Mouse (Mus musculus): ENCODE data around the gene 4931429L15Rik. TPM values are rescaled to one million over a fixed set of nuclear protein-coding genes. Genes with fewer than 3 reads are reported as not detected.
"Not testable (repeated sequence)": the region's sequence is repeated elsewhere in the genome, so short reads cannot be mapped to it uniquely, and the experiment has no call there.

4931429L15Rik gene
- total RNA-seq, 2 experiments from 2014 or later = not detected

- peak overlapping the region; percentile 75 for H3K27ac ChIP-seq
- intact Hi-C loops (cut with DNase I) = no loop called here
Observed at GRCm38 (mm10) chr9:46337331-46337730, 17.5 kb upstream of the 4931429L15Rik start.

DNA sequence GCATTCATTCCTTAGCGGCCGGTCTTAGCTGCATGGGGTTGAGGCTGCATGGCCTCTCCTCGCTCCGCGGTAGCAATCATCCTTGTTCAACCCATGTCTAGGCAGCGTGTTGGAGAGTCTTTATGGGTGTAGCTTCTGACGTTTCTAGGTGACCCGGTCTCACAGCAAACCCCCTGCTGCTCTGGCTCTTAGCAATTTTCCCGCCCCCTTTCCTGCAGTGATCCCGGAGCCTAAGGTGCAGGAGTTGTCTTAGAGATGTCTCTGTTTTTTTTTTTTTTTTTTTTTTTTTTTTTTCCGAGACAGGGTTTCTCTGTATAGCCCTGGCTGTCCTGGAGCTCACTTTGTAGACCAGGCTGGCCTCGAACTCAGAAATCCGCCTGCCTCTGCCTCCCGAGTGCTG, 16.5 kb upstream of the 4931429L15Rik start:
- intact Hi-C loops (cut with DNase I) = not testable (repeated sequence)

More at GRCm38 (mm10) chr9:46337331-46337730, 17.5 kb upstream of the 4931429L15Rik start:
- DNase-seq (ENCODE audit: extremely low spot score in 1 of 2, low spot score in 2 of 2) = no peak
- no peak for TF ChIP-seq CTCF (IDR thresholded peaks at IDR 0.05)
- no peak overlapping the region for H3K4me3 ChIP-seq

GRCm38 (mm10) chr9:46335461-46335995, 15.7 kb upstream of the 4931429L15Rik start:
- no peak for DNase-seq (ENCODE audit: extremely low spot score in 1 of 2, low spot score in 2 of 2)
- Histone ChIP-seq H3K27ac (0 out of 2 replicates have a peak overlapping the region, but pooled peaks have one; percentile 24), H3K4me3 (no peak overlapping the region)
- intact Hi-C loops (cut with DNase I) = no loop called here
- no peak for TF ChIP-seq CTCF (IDR thresholded peaks at IDR 0.05)

More for the DNA sequence above, 16.5 kb upstream of the 4931429L15Rik start:
- DNase-seq (ENCODE audit: extremely low spot score in 1 of 2, low spot score in 2 of 2); H3K27ac ChIP-seq; H3K4me3 ChIP-seq: not testable (repeated sequence)

DNA sequence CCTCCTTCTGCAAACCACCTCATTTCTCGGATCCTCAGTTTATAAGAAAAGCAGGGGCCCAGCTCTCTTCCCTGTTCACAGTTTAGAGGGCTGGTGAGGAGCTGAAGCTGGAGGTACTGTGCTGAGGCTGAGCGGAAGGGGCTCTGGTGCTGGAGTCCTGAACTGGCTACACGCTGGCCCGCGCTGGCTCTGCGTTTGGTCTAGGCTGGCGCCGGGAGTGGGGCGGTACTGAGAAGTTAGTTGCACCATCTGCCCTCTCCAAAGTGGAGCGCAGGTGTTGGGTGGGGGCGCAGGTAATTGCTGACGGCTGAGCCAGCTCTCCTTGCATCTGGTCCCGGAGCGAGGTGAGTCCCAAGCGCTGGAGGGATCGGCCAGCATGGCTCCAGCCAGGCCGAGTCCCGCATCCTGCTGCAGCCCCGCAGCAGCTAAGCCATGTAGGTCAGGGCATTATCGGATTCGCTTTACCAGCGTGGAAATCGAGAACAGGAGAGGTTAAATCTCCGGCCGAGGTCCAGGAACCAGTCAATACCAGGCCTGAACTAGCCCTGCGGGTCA, 14.8 kb upstream of the 4931429L15Rik start:
- no peak for TF ChIP-seq CTCF (IDR thresholded peaks at IDR 0.05)
- intact Hi-C loops (cut with DNase I) = no loop called here
- DNase-seq (ENCODE audit: extremely low spot score in 1 of 2, low spot score in 2 of 2) = no peak

GRCm38 (mm10) chr9:46331301-46331700, 11.5 kb upstream of the 4931429L15Rik start:
- no peak for DNase-seq (ENCODE audit: extremely low spot score in 1 of 2, low spot score in 2 of 2)
- intact Hi-C loops (cut with DNase I) = no loop called here
- H3K27ac ChIP-seq = no peak overlapping the region
- H3K4me3 ChIP-seq = no peak overlapping the region
- no peak for TF ChIP-seq CTCF (IDR thresholded peaks at IDR 0.05)

More for the DNA sequence above, 14.8 kb upstream of the 4931429L15Rik start:
- Histone ChIP-seq H3K4me3 (no peak overlapping the region), H3K27ac (no peak overlapping the region)

GRCm38 (mm10) chr9:46330586-46330895, 10.8 kb upstream of the 4931429L15Rik start:
- Histone ChIP-seq H3K4me3 (no peak overlapping the region), H3K27ac (no peak overlapping the region)
- TF ChIP-seq CTCF (IDR thresholded peaks at IDR 0.05) = no peak
- DNase-seq (ENCODE audit: extremely low spot score in 1 of 2, low spot score in 2 of 2) = no peak
- intact Hi-C loops (cut with DNase I) = no loop called here

DNA sequence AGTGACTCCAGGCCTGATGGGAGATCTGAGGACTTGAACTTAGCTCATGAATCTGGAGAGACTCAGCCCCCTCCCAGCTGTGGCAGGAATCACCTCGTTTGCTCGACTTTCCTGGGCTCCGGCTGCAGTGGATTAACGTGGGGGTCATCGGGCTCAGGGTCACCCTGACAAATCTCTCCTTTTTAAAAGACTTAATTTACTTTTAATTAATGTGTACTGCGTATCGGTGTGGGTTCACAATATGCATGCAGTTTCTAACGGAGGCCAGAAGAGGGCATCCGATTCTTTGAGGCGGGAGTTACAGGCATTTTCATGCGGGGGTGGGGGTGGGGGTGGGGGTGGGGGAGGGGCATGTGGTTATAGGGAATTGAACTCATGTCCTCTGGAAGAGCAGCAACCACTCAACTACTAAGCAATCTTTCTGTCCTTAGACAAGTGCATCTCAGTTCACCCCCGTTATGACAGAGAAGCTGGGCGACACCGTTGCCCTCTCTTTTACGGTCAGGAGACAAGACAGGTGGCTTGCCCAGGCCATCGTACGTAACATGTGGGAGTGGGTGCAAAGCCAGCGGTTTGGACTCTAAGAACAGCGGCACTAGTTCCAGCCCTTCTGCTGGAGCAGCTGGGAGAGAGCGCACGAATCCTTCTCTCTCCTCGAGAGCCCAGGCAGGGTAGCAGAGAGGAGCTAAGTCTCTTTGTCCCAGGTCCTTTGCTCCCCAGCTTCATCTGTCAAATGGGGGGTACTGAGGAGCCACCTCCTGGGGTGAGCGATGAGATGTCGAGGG, 10.2 kb upstream of the 4931429L15Rik start:
- DNase-seq (ENCODE audit: extremely low spot score in 1 of 2, low spot score in 2 of 2) = no peak
- intact Hi-C loops (cut with DNase I) = no loop called here
- Histone ChIP-seq H3K4me3 (no peak overlapping the region), H3K27ac (no peak overlapping the region)
- no peak; the same call in none of the 2 replicates for TF ChIP-seq CTCF (IDR thresholded peaks at IDR 0.05)

DNA sequence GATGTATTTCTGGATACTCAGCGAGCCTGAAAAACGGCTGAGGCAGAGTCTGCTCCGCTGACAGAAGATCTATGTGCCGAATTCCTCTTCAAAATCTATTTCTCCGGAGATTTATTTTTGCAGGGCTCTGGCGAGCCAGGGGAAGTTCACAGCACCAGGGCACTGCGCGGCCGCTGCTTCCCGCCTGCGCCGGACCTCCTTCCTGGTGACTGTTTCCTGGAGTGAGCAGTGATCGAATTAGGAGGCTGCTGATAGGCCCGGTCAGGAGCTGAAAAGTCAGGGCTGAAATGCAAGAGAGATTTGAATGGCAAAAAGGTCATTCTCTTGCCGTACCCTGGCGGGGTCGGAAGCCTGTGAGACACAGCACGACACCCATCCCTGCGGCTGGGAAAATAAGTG, 9.5 kb upstream of the 4931429L15Rik start:
- DNase-seq (ENCODE audit: extremely low spot score in 1 of 2, low spot score in 2 of 2) = no peak
- peak overlapping the region; percentile 41 for H3K4me3 ChIP-seq
- TF ChIP-seq CTCF (IDR thresholded peaks at IDR 0.05) = no peak
- intact Hi-C loops (cut with DNase I) = no loop called here
- peak overlapping the region; percentile 77 for H3K27ac ChIP-seq

DNA sequence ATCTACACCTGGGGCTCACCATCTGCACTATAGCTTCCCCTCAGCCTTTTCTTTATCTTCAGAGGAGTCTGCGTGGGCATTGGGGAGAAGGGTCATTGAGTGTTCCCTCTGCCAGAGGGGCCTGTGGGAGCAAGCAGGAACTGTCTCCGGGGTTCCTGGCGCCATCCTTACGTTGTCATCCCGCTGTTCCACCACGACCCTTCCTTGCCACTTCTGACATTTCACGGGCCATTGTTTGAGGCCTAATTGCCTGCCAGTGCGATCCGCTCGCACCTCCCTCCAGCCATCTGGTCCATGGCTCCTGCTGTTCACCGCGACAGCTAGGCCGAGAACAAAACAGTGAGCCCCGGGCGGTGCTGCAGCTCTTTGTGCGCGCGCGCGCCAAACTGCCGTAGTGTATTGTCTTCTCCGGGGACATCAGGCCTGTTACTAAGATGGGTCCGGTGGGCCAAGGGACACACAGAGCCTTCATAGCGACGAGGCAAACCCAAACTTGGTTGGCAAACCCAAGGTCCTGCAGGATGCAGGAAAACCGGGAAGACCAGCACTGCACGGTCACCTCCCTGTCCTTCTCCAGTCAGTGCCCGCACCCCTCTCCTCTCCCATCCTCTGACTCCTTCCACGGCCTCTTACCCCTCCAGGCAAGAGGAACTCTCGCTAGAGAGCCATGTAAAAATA, 8.9 kb upstream of the 4931429L15Rik start:
- intact Hi-C loops (cut with DNase I) = no loop called here
- no peak for TF ChIP-seq CTCF (IDR thresholded peaks at IDR 0.05)
- H3K27ac ChIP-seq = peak overlapping the region; percentile 77
- H3K4me3 ChIP-seq = peak overlapping the region; percentile 41
- peak; percentile 51 to 62 for DNase-seq (ENCODE audit: extremely low spot score in 1 of 2, low spot score in 2 of 2)

- no peak for DNase-seq (ENCODE audit: extremely low spot score in 1 of 2, low spot score in 2 of 2)
- intact Hi-C loops (cut with DNase I) = no loop called here
- Histone ChIP-seq H3K4me3 (no peak overlapping the region), H3K27ac (no peak overlapping the region)
- TF ChIP-seq CTCF (IDR thresholded peaks at IDR 0.05) = peak; percentile 47
Observed at GRCm38 (mm10) chr9:46327706-46328571, 8.2 kb upstream of the 4931429L15Rik start.

GRCm38 (mm10) chr9:46326694-46327405, 7.1 kb upstream of the 4931429L15Rik start:
- no peak for DNase-seq (ENCODE audit: extremely low spot score in 1 of 2, low spot score in 2 of 2)
- Histone ChIP-seq H3K4me3 (no peak overlapping the region), H3K27ac (no peak overlapping the region)
- intact Hi-C loops (cut with DNase I) = no loop called here
- TF ChIP-seq CTCF (IDR thresholded peaks at IDR 0.05) = no peak; the same call in 1 of the 2 replicates
